Mouse (Mus musculus) stomach, postnatal 0 days (tissue): ENCODE data around the gene Ormdl3.

ENCODE experiments used
- CTCF ChIP-seq: IDR thresholded peaks from 2 replicates; pipeline ENCODE4 v1.5.1; 2016; ENCODE audit warnings: antibody characterized with exemption, low read depth, mild to moderate bottlenecking, moderate library complexity
- EP300 ChIP-seq: optimal IDR thresholded peaks from 2 replicates; pipeline ENCODE3; 2016; ENCODE audit warnings: antibody characterized with exemption

GRCm38 (mm10) chr11:98549363-98549762, 37.8 kb downstream of the Ormdl3 start:
- TF ChIP-seq CTCF: peak; percentile 43; the same call in 1 of the 2 replicates
- TF ChIP-seq EP300: no peak
